Mouse (Mus musculus): ENCODE measurements around the gene Pde4d. TPM values are rescaled to one million over a fixed set of nuclear protein-coding genes. Genes with fewer than 3 reads are reported as not detected.
A peak's percentile ranks its signal among the peaks of the same experiment; 100 is the strongest.

The Pde4d gene
- 14.6 and 15.1 TPM in 2 replicates for polyA plus RNA-seq (2014; fragmentation: Nextera tagmentation; extraction: Ambion mirVana)

GRCm38 (mm10) chr13:108449116-108450097 is at the start of gene Pde4d:
Gene Pde4d (plus strand): TSS chr13:108449948.
- Histone ChIP-seq H3K4me3 (ENCODE audit: low read depth, low read length) (no peak within 1 kb of the TSS), H3K27me3 (ENCODE audit: control insufficient read depth, insufficient read depth, low read length) (no peaks in the 10 kb centered on the region), H3K9me3 (replicated peaks; ENCODE audit: control insufficient read depth, low read length) (no peaks in the 10 kb centered on the region), H3K9ac (replicated peaks; ENCODE audit: low read length) (no peak within 1 kb of the TSS), H3K36me3 (replicated peaks; ENCODE audit: control insufficient read depth, insufficient read depth, low read depth, low read length) (no peaks in the 10 kb centered on the region), H3K4me1 (ENCODE audit: control insufficient read depth, insufficient read depth, low read length) (no peaks in the 10 kb centered on the region; the same call in 1 of the 2 replicates), H3K27ac (replicated peaks; ENCODE audit: low read depth, low read length) (no peak within 1 kb of the TSS), H3K4me2 (ENCODE audit: low read depth, low read length) (no peak within 1 kb of the TSS)
- DNase-seq (ENCODE audit: low spot score) = peak; percentile 38
- 30% methylated on average over 10 of the region's 10 CpGs for WGBS
- ATAC-seq (replicated peaks; ENCODE audit: insufficient number of reproducible peaks, low FRiP score, low TSS enrichment, low read depth) = no peak

DNA sequence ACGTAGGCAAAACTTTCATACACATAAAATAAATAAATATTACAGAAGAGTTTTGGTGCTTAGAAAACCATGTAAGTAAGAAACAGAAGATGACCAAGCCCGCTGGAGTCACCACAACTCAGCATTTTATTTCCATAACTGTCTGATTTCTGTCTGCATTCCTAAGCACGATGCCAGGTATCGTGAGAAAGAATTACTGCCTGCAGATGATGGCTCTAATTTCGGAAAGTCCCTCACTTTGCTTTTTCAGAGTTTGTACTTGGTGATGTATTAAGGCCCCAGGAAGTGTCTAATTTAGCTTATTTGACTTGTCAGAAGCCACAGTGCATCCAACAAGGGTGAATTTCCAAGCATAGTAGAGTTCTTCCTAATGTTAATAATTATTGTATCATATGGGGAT is 46.6 kb upstream of the Pde4d start:
- 82% methylated on average over 5 of the region's 5 CpGs for WGBS
- DNase-seq (ENCODE audit: low spot score) (no peak), ATAC-seq (replicated peaks; ENCODE audit: insufficient number of reproducible peaks, low FRiP score, low TSS enrichment, low read depth) (no peak)
- H3K36me3 ChIP-seq (replicated peaks; ENCODE audit: control insufficient read depth, insufficient read depth, low read depth, low read length) = no peaks in the 10 kb centered on the region
- H3K27me3 ChIP-seq (ENCODE audit: control insufficient read depth, insufficient read depth, low read length) = no peaks in the 10 kb centered on the region
- no peak overlapping the region for H3K9ac ChIP-seq (replicated peaks; ENCODE audit: low read length)
- no peaks in the 10 kb centered on the region for H3K9me3 ChIP-seq (replicated peaks; ENCODE audit: control insufficient read depth, low read length)
- H3K4me3 ChIP-seq (ENCODE audit: low read depth, low read length) = no peak overlapping the region
- H3K4me2 ChIP-seq (ENCODE audit: low read depth, low read length) = no peak overlapping the region
- H3K27ac ChIP-seq (replicated peaks; ENCODE audit: low read depth, low read length) = no peak overlapping the region
- H3K4me1 ChIP-seq (ENCODE audit: control insufficient read depth, insufficient read depth, low read length) = no peaks in the 10 kb centered on the region

DNA sequence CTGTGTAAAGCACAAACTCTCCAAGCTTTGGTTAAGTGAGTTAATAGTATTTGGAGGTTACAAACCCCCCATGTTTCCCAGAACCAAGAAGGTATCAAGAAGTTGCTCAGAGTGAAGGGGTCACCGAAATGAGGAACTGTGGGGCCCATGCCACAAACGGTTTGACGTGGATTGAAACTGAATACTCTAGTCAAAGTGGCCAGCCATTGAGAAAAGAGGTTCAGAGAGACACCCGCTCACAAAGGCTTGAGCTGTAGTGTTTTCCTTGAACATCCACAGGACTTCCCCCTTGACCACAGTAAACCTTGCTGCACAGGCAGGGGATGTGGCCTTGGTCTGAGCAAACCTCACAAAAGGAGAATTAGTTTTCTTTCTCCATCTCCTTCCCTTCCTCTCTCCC is 45.4 kb upstream of the Pde4d start:
- Histone ChIP-seq H3K4me1 (ENCODE audit: control insufficient read depth, insufficient read depth, low read length) (no peaks in the 10 kb centered on the region), H3K4me3 (ENCODE audit: low read depth, low read length) (no peak overlapping the region), H3K27me3 (ENCODE audit: control insufficient read depth, insufficient read depth, low read length) (no peaks in the 10 kb centered on the region), H3K9me3 (replicated peaks; ENCODE audit: control insufficient read depth, low read length) (no peaks in the 10 kb centered on the region), H3K36me3 (replicated peaks; ENCODE audit: control insufficient read depth, insufficient read depth, low read depth, low read length) (no peaks in the 10 kb centered on the region), H3K9ac (replicated peaks; ENCODE audit: low read length) (no peak overlapping the region), H3K27ac (replicated peaks; ENCODE audit: low read depth, low read length) (no peak overlapping the region), H3K4me2 (ENCODE audit: low read depth, low read length) (no peak overlapping the region)
- DNase-seq (ENCODE audit: low spot score) = no peak
- WGBS = 87% methylated on average over 4 of the region's 4 CpGs
- ATAC-seq (replicated peaks; ENCODE audit: insufficient number of reproducible peaks, low FRiP score, low TSS enrichment, low read depth) = no peak

DNA sequence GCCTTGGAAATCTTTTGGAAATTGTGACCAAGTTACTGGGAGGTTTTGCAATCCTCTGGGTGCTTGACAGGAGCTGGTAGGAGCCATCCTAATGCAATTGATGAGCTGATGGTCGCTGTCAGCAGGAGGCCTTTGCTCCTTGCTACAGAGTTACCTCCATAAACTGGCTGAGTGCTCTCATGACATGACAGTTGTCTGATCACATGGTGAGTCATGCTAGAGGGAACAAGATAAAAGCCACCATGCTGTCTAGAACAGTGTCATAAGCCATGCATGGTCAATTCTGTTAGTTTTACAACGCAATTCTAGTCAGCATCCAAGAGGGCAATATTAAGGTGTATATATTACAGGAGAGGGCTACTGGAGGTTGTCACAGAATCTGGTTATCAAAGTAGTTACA is 34.3 kb upstream of the Pde4d start:
- Histone ChIP-seq H3K27me3 (ENCODE audit: control insufficient read depth, insufficient read depth, low read length) (no peaks in the 10 kb centered on the region), H3K4me2 (ENCODE audit: low read depth, low read length) (no peak overlapping the region), H3K36me3 (replicated peaks; ENCODE audit: control insufficient read depth, insufficient read depth, low read depth, low read length) (no peaks in the 10 kb centered on the region), H3K9me3 (replicated peaks; ENCODE audit: control insufficient read depth, low read length) (no peaks in the 10 kb centered on the region), H3K4me1 (ENCODE audit: control insufficient read depth, insufficient read depth, low read length) (no peaks in the 10 kb centered on the region), H3K9ac (replicated peaks; ENCODE audit: low read length) (no peak overlapping the region), H3K27ac (replicated peaks; ENCODE audit: low read depth, low read length) (no peak overlapping the region), H3K4me3 (ENCODE audit: low read depth, low read length) (no peak overlapping the region)
- no peak for ATAC-seq (replicated peaks; ENCODE audit: insufficient number of reproducible peaks, low FRiP score, low TSS enrichment, low read depth)
- 72% methylated on average over 2 of the region's 2 CpGs for WGBS
- DNase-seq (ENCODE audit: low spot score) = no peak

GRCm38 (mm10) chr13:108418741-108419507 is 30.8 kb upstream of the Pde4d start:
- no peak for DNase-seq (ENCODE audit: low spot score)
- no peaks in the 10 kb centered on the region for H3K9me3 ChIP-seq (replicated peaks; ENCODE audit: control insufficient read depth, low read length)
- no peak overlapping the region for H3K4me2 ChIP-seq (ENCODE audit: low read depth, low read length)
- H3K27me3 ChIP-seq (ENCODE audit: control insufficient read depth, insufficient read depth, low read length) = no peaks in the 10 kb centered on the region
- H3K36me3 ChIP-seq (replicated peaks; ENCODE audit: control insufficient read depth, insufficient read depth, low read depth, low read length) = no peaks in the 10 kb centered on the region
- ATAC-seq (replicated peaks; ENCODE audit: insufficient number of reproducible peaks, low FRiP score, low TSS enrichment, low read depth) = no peak
- 76% methylated on average over 1 of the region's 1 CpGs for WGBS
- H3K4me1 ChIP-seq (ENCODE audit: control insufficient read depth, insufficient read depth, low read length) = no peaks in the 10 kb centered on the region
- H3K9ac ChIP-seq (replicated peaks; ENCODE audit: low read length) = no peak overlapping the region
- H3K4me3 ChIP-seq (ENCODE audit: low read depth, low read length) = no peak overlapping the region
- no peak overlapping the region for H3K27ac ChIP-seq (replicated peaks; ENCODE audit: low read depth, low read length)

- DNase-seq (ENCODE audit: low spot score) = no peak
- Histone ChIP-seq H3K9me3 (replicated peaks; ENCODE audit: control insufficient read depth, low read length) (no peaks in the 10 kb centered on the region), H3K4me3 (ENCODE audit: low read depth, low read length) (no peak overlapping the region), H3K27ac (replicated peaks; ENCODE audit: low read depth, low read length) (no peak overlapping the region), H3K27me3 (ENCODE audit: control insufficient read depth, insufficient read depth, low read length) (no peaks in the 10 kb centered on the region), H3K36me3 (replicated peaks; ENCODE audit: control insufficient read depth, insufficient read depth, low read depth, low read length) (no peaks in the 10 kb centered on the region), H3K4me1 (ENCODE audit: control insufficient read depth, insufficient read depth, low read length) (no peaks in the 10 kb centered on the region), H3K4me2 (ENCODE audit: low read depth, low read length) (no peak overlapping the region), H3K9ac (replicated peaks; ENCODE audit: low read length) (no peak overlapping the region)
- ATAC-seq (replicated peaks; ENCODE audit: insufficient number of reproducible peaks, low FRiP score, low TSS enrichment, low read depth) = no peak
- WGBS = 67% methylated on average over 5 of the region's 5 CpGs
Measured at GRCm38 (mm10) chr13:108426322-108426721, 23.4 kb upstream of the Pde4d start.

DNA sequence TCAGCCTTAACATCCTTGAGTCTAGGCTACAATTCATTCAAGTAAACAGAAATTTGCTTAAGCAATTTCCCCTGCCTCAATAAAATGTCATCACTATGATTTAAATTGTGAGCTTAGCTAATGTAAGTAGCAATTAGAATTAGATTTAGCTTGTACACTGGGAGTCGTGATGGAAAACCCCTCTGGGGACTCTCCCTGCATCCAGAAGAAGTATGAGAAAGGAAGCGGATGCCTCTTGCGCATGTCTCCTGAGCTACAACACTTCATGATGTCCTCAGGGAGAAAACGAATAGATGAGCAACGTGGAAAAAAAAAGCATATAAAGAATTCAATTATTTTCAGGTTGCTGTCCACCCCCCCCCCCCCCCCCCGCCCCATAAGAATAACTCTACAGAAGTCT is 20.9 kb upstream of the Pde4d start:
- Histone ChIP-seq H3K27me3 (ENCODE audit: control insufficient read depth, insufficient read depth, low read length) (no peaks in the 10 kb centered on the region), H3K9ac (replicated peaks; ENCODE audit: low read length) (no peak overlapping the region), H3K9me3 (replicated peaks; ENCODE audit: control insufficient read depth, low read length) (no peaks in the 10 kb centered on the region), H3K4me2 (ENCODE audit: low read depth, low read length) (no peak overlapping the region), H3K4me3 (ENCODE audit: low read depth, low read length) (no peak overlapping the region), H3K4me1 (ENCODE audit: control insufficient read depth, insufficient read depth, low read length) (no peaks in the 10 kb centered on the region), H3K36me3 (replicated peaks; ENCODE audit: control insufficient read depth, insufficient read depth, low read depth, low read length) (no peaks in the 10 kb centered on the region), H3K27ac (replicated peaks; ENCODE audit: low read depth, low read length) (no peak overlapping the region)
- no peak for DNase-seq (ENCODE audit: low spot score)
- ATAC-seq (replicated peaks; ENCODE audit: insufficient number of reproducible peaks, low FRiP score, low TSS enrichment, low read depth) = no peak
- 75% methylated on average over 6 of the region's 6 CpGs for WGBS

GRCm38 (mm10) chr13:108429623-108430022 is 20.1 kb upstream of the Pde4d start:
- DNase-seq (ENCODE audit: low spot score) = no peak
- Histone ChIP-seq H3K36me3 (replicated peaks; ENCODE audit: control insufficient read depth, insufficient read depth, low read depth, low read length) (no peaks in the 10 kb centered on the region), H3K27ac (replicated peaks; ENCODE audit: low read depth, low read length) (no peak overlapping the region), H3K4me1 (ENCODE audit: control insufficient read depth, insufficient read depth, low read length) (no peaks in the 10 kb centered on the region), H3K9me3 (replicated peaks; ENCODE audit: control insufficient read depth, low read length) (no peaks in the 10 kb centered on the region), H3K4me2 (ENCODE audit: low read depth, low read length) (no peak overlapping the region), H3K27me3 (ENCODE audit: control insufficient read depth, insufficient read depth, low read length) (no peaks in the 10 kb centered on the region), H3K4me3 (ENCODE audit: low read depth, low read length) (no peak overlapping the region), H3K9ac (replicated peaks; ENCODE audit: low read length) (no peak overlapping the region)
- WGBS = 79% methylated on average over 2 of the region's 2 CpGs
- no peak for ATAC-seq (replicated peaks; ENCODE audit: insufficient number of reproducible peaks, low FRiP score, low TSS enrichment, low read depth)

Measured in embryonic facial prominence, embryonic 11.5 days (tissue).